ENCODE assay signal across 21 mouse cellular contexts in genomic region chr1:91615396-91615795, GRCm38 (mm10).
A peak's percentile ranks its signal among the peaks of the same experiment; 100 is the strongest.
DNase-seq lines count a peak whose midpoint lies in the region; ATAC-seq and TF ChIP-seq lines count a peak whose summit lies in the region.
"Had no signal": no experiment of that assay in that cellular context is flagged by ENCODE, and none has a peak within 500 bp of the region (broad histone marks: within the 10 kb centered on the region; RNA-seq: fewer than 3 reads in every experiment).

No protein-coding gene starts in this region.

- peak; percentile 70 for DNase-seq in kidney, adult 2 months
- peak; percentile 21 for DNase-seq in kidney, postnatal 0 days (ENCODE audit: low spot score)
- peak; percentile 63 to 81 for DNase-seq in kidney, postnatal 36 days
- DNase-seq in lung, postnatal 25 days (ENCODE audit: low spot score) = no peak
- no peak for DNase-seq in spleen, postnatal 10 days (ENCODE audit: low spot score in 2 of 2)
- no peak for DNase-seq in forebrain, embryonic 14.5 days (ENCODE audit: low spot score)
- DNase-seq: cerebellum, adult 11-12 months; cerebellum, adult 9-11 months; gastrocnemius, postnatal 10 days; heart, adult 18-20 months; heart, postnatal 10 days; heart, postnatal 4 days had no signal

- WGBS in kidney, adult 2 months = 35% methylated on average over 5 of the region's 5 CpGs
- 65% methylated on average over 5 of the region's 5 CpGs for WGBS in kidney, embryonic 14.5 days
- WGBS in kidney, postnatal 0 days = 51% methylated on average over 5 of the region's 5 CpGs
- WGBS in forebrain, embryonic 14.5 days = 76% methylated on average over 5 of the region's 5 CpGs

- no peak for ATAC-seq in kidney, embryonic 14.5 days (ENCODE audit: low FRiP score, low TSS enrichment)
- ATAC-seq in kidney, postnatal 0 days (replicated peaks; ENCODE audit: low FRiP score, low read depth) = peak; percentile 38; the same call in 1 of the 2 replicates
- no peak for ATAC-seq in forebrain, embryonic 14.5 days
- ATAC-seq: activated CD4-positive, CD25-positive, alpha-beta regulatory T cell, adult 4 months; forebrain, embryonic 16.5 days; Patski had no signal

- H3K4me1 ChIP-seq in kidney, adult 2 months (ENCODE audit: control insufficient read depth, insufficient read depth, low read length) = 0 out of 2 replicates have a peak, but pooled peaks cover 3% of the 10 kb centered on the region
- H3K4me1 ChIP-seq in kidney, embryonic 14.5 days (ENCODE audit: control insufficient read depth, insufficient read depth, low read length) = peaks cover 15% of the 10 kb centered on the region
- H3K4me1 ChIP-seq in kidney, postnatal 0 days (replicated peaks; ENCODE audit: insufficient read depth, low read length) = peaks cover 11% of the 10 kb centered on the region; the same call in 1 of the 2 replicates
- H3K4me1 ChIP-seq in forebrain, embryonic 14.5 days (ENCODE audit: control insufficient read depth, insufficient read depth, low read length) = no peaks in the 10 kb centered on the region
- H3K4me1 ChIP-seq: hindbrain, embryonic 12.5 days had no signal

- no peak overlapping the region for H3K4me3 ChIP-seq in kidney, adult 2 months (ENCODE audit: insufficient read depth, low read depth, low read length)
- no peak overlapping the region for H3K4me3 ChIP-seq in kidney, embryonic 14.5 days (ENCODE audit: low read length)
- no peak overlapping the region for H3K4me3 ChIP-seq in kidney, postnatal 0 days (replicated peaks; ENCODE audit: low read depth, low read length)
- H3K4me3 ChIP-seq in forebrain, embryonic 14.5 days (ENCODE audit: low read depth, low read length) = no peak overlapping the region
- H3K4me3 ChIP-seq: embryonic facial prominence, embryonic 15.5 days; erythroblast, embryonic 14.5 days; forebrain, embryonic 10.5 days; heart, embryonic 10.5 days; hindbrain, embryonic 12.5 days had no signal

- H3K9me3 ChIP-seq in kidney, embryonic 14.5 days (ENCODE audit: control insufficient read depth, low read length) = no peaks in the 10 kb centered on the region
- no peaks in the 10 kb centered on the region for H3K9me3 ChIP-seq in kidney, postnatal 0 days (replicated peaks; ENCODE audit: low read length)
- H3K9me3 ChIP-seq in forebrain, embryonic 14.5 days (replicated peaks; ENCODE audit: control insufficient read depth, low read length) = no peaks in the 10 kb centered on the region
- H3K9me3 ChIP-seq: embryonic facial prominence, embryonic 15.5 days; forebrain, embryonic 10.5 days; heart, embryonic 10.5 days; hindbrain, embryonic 12.5 days had no signal

- TF ChIP-seq CTCF in kidney, adult 2 months (conservative IDR thresholded peaks at IDR 0.05; ENCODE audit: insufficient read depth, insufficient read length, low read depth, low read length) = no peak
- no peak for TF ChIP-seq CTCF in kidney, postnatal 0 days (IDR thresholded peaks at IDR 0.05; ENCODE audit: low read depth)

- H3K27me3 ChIP-seq in kidney, adult 2 months (replicated peaks; ENCODE audit: control insufficient read depth, insufficient read depth, low read length) = no peaks in the 10 kb centered on the region
- H3K27me3 ChIP-seq in kidney, embryonic 14.5 days (ENCODE audit: control insufficient read depth, insufficient read depth, low read length) = no peaks in the 10 kb centered on the region
- 0 out of 2 replicates have a peak, but pooled peaks cover under 1% of the 10 kb centered on the region for H3K27me3 ChIP-seq in kidney, postnatal 0 days (ENCODE audit: insufficient read depth, low read length)
- no peaks in the 10 kb centered on the region for H3K27me3 ChIP-seq in forebrain, embryonic 14.5 days (replicated peaks; ENCODE audit: control insufficient read depth, insufficient read depth, low read length)
- H3K27me3 ChIP-seq: embryonic facial prominence, embryonic 15.5 days; Patski had no signal

- no peak overlapping the region for H3K4me2 ChIP-seq in kidney, embryonic 14.5 days (replicated peaks; ENCODE audit: low read depth, low read length)
- no peak overlapping the region for H3K4me2 ChIP-seq in kidney, postnatal 0 days (ENCODE audit: low read length)
- H3K4me2 ChIP-seq in forebrain, embryonic 14.5 days (ENCODE audit: low read length) = no peak overlapping the region
- H3K4me2 ChIP-seq: embryonic facial prominence, embryonic 15.5 days; hindbrain, embryonic 12.5 days had no signal

- TF ChIP-seq POLR2A in kidney, adult 2 months (IDR thresholded peaks at IDR 0.05; ENCODE audit: low read depth, low read length) = no peak

- no peak overlapping the region for H3K9ac ChIP-seq in kidney, embryonic 14.5 days (ENCODE audit: low read depth, low read length)
- no peak overlapping the region for H3K9ac ChIP-seq in kidney, postnatal 0 days (ENCODE audit: low read depth, low read length)
- H3K9ac ChIP-seq in forebrain, embryonic 14.5 days (ENCODE audit: low read length) = no peak overlapping the region
- H3K9ac ChIP-seq: embryonic facial prominence, embryonic 15.5 days; hindbrain, embryonic 12.5 days had no signal

- H3K36me3 ChIP-seq in kidney, adult 2 months (ENCODE audit: control insufficient read depth, insufficient read depth, low read length) = no peaks in the 10 kb centered on the region
- H3K36me3 ChIP-seq in kidney, embryonic 14.5 days (ENCODE audit: control insufficient read depth, insufficient read depth, low read length) = no peaks in the 10 kb centered on the region
- no peaks in the 10 kb centered on the region for H3K36me3 ChIP-seq in kidney, postnatal 0 days (ENCODE audit: insufficient read depth, low read length)
- H3K36me3 ChIP-seq in forebrain, embryonic 14.5 days (ENCODE audit: control insufficient read depth, insufficient read depth, low read length) = no peaks in the 10 kb centered on the region
- H3K36me3 ChIP-seq: embryonic facial prominence, embryonic 15.5 days; forebrain, embryonic 10.5 days; heart, embryonic 10.5 days; hindbrain, embryonic 12.5 days had no signal

- H3K27ac ChIP-seq in kidney, adult 2 months (ENCODE audit: insufficient read depth, low read depth, low read length) = no peak overlapping the region
- H3K27ac ChIP-seq in kidney, embryonic 14.5 days (ENCODE audit: low read depth, low read length) = no peak overlapping the region
- no peak overlapping the region for H3K27ac ChIP-seq in kidney, postnatal 0 days
- H3K27ac ChIP-seq in forebrain, embryonic 14.5 days (ENCODE audit: low read depth, low read length) = no peak overlapping the region
- H3K27ac ChIP-seq: embryonic facial prominence, embryonic 15.5 days; forebrain, embryonic 10.5 days; heart, embryonic 10.5 days; hindbrain, embryonic 12.5 days had no signal

Comparison
In these comparisons a context has a peak if more than half of its experiments do, and no peak if none do; other contexts are left out.
1. DNase-seq: peak in kidney, adult 2 months (single experiment), kidney, postnatal 0 days (single experiment) and kidney, postnatal 36 days (2 of 2); none in lung, postnatal 25 days (single experiment), spleen, postnatal 10 days (0 of 2) and forebrain, embryonic 14.5 days (single experiment).